Mouse (Mus musculus) CD4-positive, CD25-positive, alpha-beta regulatory T cell (primary cell): ENCODE data around the gene Vmn1r188. TPM values are rescaled to one million over a fixed set of nuclear protein-coding genes. Genes with fewer than 3 reads are reported as not detected.

Experiments used
- polyA plus RNA-seq: library from polyadenylated mRNA; unstranded; fragments of 100-300 nt; shearing (Covaris generic); gene quantifications from one replicate; pipeline ENCODE4 v1.2.1, GENCODE M21; 2017

The Vmn1r188 gene
- not detected for polyA plus RNA-seq

DNA sequence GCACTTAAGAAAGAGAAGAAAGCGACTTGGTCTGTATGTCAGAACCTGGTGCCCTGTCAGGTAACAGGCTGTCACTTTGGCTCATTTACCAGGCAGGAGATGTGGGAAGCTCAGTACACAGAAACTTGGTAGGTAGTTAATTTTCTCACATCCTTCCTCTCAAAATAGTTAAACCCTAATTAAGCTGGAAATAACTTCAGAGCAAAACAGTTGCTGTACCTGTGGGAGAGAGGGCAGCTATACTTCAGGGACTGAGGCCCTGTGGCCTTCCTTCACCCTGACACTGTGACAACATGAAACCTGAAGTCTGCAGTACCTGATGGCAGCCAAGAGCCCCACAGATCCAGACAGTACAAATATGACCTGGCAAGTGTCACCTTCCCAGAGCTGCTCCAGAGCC is at the start of gene Vmn1r188:
Gene Vmn1r188 (plus strand): TSS at position 301 of the 400 bp plus-strand sequence.

DNA sequence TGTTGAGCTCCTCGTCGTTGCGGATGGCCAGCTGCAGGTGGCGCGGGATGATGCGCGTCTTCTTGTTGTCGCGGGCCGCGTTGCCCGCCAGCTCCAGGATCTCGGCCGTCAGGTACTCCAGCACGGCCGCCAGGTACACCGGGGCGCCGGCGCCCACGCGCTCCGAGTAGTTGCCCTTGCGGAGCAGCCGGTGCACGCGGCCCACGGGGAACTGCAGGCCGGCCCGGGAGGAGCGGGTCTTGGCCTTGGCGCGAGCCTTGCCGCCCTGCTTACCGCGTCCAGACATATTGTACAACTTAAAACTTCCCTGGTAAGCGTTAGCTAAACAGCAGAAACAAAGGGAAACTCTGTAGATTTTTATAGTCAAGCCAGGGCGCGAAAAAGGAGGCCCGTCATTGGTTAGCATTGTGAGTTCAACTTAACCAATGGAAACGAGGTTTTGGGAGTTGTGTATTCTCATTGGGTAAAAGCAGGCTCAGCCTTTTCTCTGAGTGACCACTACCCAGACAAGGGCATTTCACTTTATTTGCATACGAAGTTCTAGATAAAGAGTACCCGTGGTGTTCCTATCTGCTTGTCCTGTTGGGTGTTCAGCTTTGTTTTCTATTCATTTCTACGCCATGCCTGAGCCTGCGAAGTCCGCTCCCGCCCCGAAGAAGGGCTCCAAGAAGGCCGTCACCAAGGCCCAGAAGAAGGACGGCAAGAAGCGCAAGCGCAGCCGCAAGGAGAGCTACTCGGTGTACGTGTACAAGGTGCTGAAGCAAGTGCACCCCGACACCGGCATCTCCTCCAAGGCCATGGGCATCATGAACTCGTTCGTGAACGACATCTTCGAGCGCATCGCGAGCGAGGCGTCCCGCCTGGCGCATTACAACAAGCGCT is 48.7 kb upstream of the Vmn1r188 start, which contains the start of the genes Hist1h2ah and Hist1h2bk:
Gene Hist1h2ah (minus strand): TSS at position 302 of the 882 bp plus-strand sequence.
Gene Hist1h2bk (plus strand): TSS at position 604 of the 882 bp plus-strand sequence.

DNA sequence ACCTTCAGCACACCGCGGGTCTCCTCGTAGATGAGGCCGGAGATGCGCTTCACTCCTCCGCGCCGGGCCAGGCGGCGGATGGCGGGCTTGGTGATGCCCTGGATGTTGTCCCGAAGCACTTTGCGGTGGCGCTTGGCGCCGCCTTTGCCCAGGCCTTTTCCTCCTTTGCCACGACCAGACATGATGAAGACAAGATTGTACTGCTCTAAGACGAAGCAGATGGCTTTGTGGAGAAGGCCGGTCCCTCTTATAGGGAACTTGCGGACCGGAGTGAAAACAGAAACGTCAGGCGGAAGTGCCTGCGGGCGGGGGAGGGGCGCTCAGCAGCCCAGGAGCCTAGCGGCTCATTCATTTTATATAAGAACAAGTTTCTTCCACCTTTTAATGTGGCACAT is 43.1 kb upstream of the Vmn1r188 start, which contains the start of gene Hist1h4i:
Gene Hist1h4i (minus strand): TSS at position 221 of the 395 bp plus-strand sequence.

DNA sequence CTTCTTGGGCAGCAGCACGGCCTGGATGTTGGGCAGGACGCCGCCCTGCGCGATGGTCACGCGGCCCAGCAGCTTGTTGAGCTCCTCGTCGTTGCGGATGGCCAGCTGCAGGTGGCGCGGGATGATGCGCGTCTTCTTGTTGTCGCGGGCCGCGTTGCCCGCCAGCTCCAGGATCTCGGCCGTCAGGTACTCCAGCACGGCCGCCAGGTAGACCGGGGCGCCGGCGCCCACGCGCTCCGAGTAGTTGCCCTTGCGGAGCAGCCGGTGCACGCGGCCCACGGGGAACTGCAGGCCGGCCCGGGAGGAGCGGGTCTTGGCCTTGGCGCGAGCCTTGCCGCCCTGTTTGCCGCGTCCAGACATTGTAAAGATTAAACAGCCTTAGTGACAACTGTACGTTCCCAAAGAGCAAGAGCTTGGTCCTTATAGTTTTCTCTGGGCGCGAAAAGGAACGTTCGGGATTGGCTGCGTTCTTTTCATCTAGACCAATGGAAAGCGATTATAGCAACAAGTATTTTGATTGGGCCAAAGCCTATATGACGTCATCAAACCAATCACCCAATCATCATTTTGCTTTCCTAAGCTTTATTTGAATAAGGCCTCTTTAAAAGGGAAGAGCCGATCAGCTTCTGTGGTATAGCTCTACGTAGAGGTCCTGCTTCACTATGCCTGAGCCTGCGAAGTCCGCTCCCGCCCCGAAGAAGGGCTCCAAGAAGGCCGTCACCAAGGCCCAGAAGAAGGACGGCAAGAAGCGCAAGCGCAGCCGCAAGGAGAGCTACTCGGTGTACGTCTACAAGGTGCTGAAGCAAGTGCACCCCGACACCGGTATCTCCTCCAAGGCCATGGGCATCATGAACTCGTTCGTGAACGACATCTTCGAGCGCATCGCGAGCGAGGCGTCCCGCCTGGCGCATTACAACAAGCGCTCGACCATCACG is 41.4 kb upstream of the Vmn1r188 start, which contains the start of the genes Hist1h2ag and Hist1h2bj:
Gene Hist1h2ag (minus strand): TSS at position 377 of the 935 bp plus-strand sequence.
Gene Hist1h2bj (plus strand): TSS at position 647 of the 935 bp plus-strand sequence.

DNA sequence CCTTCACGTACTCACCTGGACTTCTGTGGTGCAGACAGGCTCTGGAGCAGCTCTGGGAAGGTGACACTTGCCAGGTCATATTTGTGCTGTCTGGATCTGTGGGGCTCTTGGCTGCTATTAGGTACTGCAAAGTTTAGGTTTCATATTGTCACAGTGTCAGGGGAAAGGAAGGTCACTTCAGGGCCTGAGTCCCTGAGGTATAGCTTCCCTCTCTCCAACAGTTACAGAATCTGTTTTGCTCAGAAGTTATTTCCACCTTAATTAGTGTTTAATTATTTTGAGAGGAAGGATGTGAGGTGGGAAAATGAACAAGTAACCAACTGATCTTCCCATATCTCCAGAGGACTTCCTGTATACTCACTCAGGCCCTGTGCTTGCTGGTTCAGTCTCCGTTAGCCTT is 21.5 kb downstream of the Vmn1r188 start, which contains the start of gene Vmn1r189:
Gene Vmn1r189 (minus strand): TSS at position 101 of the 400 bp plus-strand sequence.

Other genes starting within 250 kb of the Vmn1r188 start
- not detected for gene Zfp184, start 139.3 kb upstream of the Vmn1r188 start, polyA plus RNA-seq
- gene Pom121l2, start 103.2 kb upstream of the Vmn1r188 start, polyA plus RNA-seq, result not detected
- gene Prss16, start 74.7 kb upstream of the Vmn1r188 start, polyA plus RNA-seq, result 0.57 TPM
- gene Hist1h2ah, start 48.9 kb upstream of the Vmn1r188 start, polyA plus RNA-seq, result not detected
- 0.47 TPM for gene Hist1h2bk, start 48.6 kb upstream of the Vmn1r188 start, polyA plus RNA-seq
- 9.4 TPM for gene Hist1h4i, start 43.1 kb upstream of the Vmn1r188 start, polyA plus RNA-seq
- 0.59 TPM for gene Hist1h2ag, start 41.5 kb upstream of the Vmn1r188 start, polyA plus RNA-seq
- gene Hist1h2bj, start 41.2 kb upstream of the Vmn1r188 start, polyA plus RNA-seq, result 2.6 TPM
- not detected for gene Vmn1r189, start 21.4 kb downstream of the Vmn1r188 start, polyA plus RNA-seq
- not detected for gene Vmn1r191, start 99.5 kb downstream of the Vmn1r188 start, polyA plus RNA-seq
- gene Vmn1r192, start 106.7 kb downstream of the Vmn1r188 start, polyA plus RNA-seq, result not detected
- gene Vmn1r193, start 138.7 kb downstream of the Vmn1r188 start, polyA plus RNA-seq, result 0.02 TPM
- not detected for gene Vmn1r194, start 159.8 kb downstream of the Vmn1r188 start, polyA plus RNA-seq
- not detected for gene Vmn1r195, start 186.1 kb downstream of the Vmn1r188 start, polyA plus RNA-seq
- not detected for gene Vmn1r196, start 205.5 kb downstream of the Vmn1r188 start, polyA plus RNA-seq
- 0.07 TPM for gene Vmn1r197, start 240.1 kb downstream of the Vmn1r188 start, polyA plus RNA-seq